Mouse (Mus musculus) heart, embryonic 11.5 days (tissue): ENCODE data around the gene Fli1. TPM values are rescaled to one million over a fixed set of nuclear protein-coding genes. Genes with fewer than 3 reads are reported as not detected.

Experiments
- ATAC-seq: fragments of 200-750 bp; cut with Nextera tagmentation; replicated peaks from 2 replicates; pipeline ENCODE4 v1.8.0; 2017; ENCODE audit warnings: moderate library complexity; ENCODE audit not compliant: insufficient number of reproducible peaks, low FRiP score, low TSS enrichment
- H3K27ac ChIP-seq: fragments of 300-500 bp; sonication (generic); 2 replicates; pipeline ENCODE4 v1.5.1; 2014; ENCODE audit warnings: mild to moderate bottlenecking, low read depth, low read length
- H3K27me3 ChIP-seq: fragments of 300-500 bp; sonication (generic); 2 replicates; pipeline ENCODE4 v1.6.1; 2014; ENCODE audit warnings: mild to moderate bottlenecking, low read length, mixed read lengths; ENCODE audit not compliant: control insufficient read depth, insufficient read depth
- H3K36me3 ChIP-seq: fragments of 300-500 bp; sonication (generic); 2 replicates; pipeline ENCODE4 v1.6.1; 2014; ENCODE audit warnings: mild to moderate bottlenecking, low read length, moderate library complexity, mixed read lengths; ENCODE audit not compliant: control insufficient read depth, insufficient read depth
- H3K4me1 ChIP-seq: fragments of 300-500 bp; sonication (generic); 2 replicates; pipeline ENCODE4 v1.6.1; 2014; ENCODE audit warnings: low read length; ENCODE audit not compliant: control insufficient read depth, insufficient read depth
- H3K4me2 ChIP-seq: fragments of 300-500 bp; sonication (generic); 2 replicates; pipeline ENCODE4 v1.6.1; 2014; ENCODE audit warnings: mild to moderate bottlenecking, moderate library complexity
- H3K4me3 ChIP-seq: fragments of 300-500 bp; sonication (generic); 2 replicates; pipeline ENCODE4 v1.5.1; 2014; ENCODE audit warnings: low read depth, low read length
- H3K9ac ChIP-seq: fragments of 300-500 bp; sonication (generic); 2 replicates; pipeline ENCODE4 v1.6.1; 2014; ENCODE audit warnings: mild to moderate bottlenecking, low read depth, low read length, moderate library complexity
- H3K9me3 ChIP-seq: fragments of 300-500 bp; sonication (generic); replicated peaks from 2 replicates; pipeline ENCODE4 v1.6.1; 2016; ENCODE audit warnings: low read length; ENCODE audit not compliant: control insufficient read depth
- WGBS: fragments of 180-500 bp; shearing (Covaris S2); extraction: QIAGEN DNeasy Blood & Tissue Kit; methylation state at CpG from one replicate; pipeline ENCODE4 v1.1.7; 2014; ENCODE audit not compliant: insufficient replicate concordance; 5-methylcytosine and 5-hydroxymethylcytosine counted together
- polyA plus RNA-seq: library from polyadenylated mRNA; unstranded; fragments of >200 nt; fragmentation: Nextera tagmentation; extraction: Ambion mirVana; gene quantifications from 2 replicates; pipeline ENCODE4 v1.2.1, GENCODE M21; 2014

Fli1 gene
- polyA plus RNA-seq, 1 experiment from 2014 or later, result 17.1 TPM

GRCm38 (mm10) chr9:32514406-32515058, 28.1 kb downstream of the Fli1 start:
- WGBS, result 44% methylated on average over 6 of the region's 6 CpGs
- Histone ChIP-seq H3K4me1 (peaks cover 19% of the 10 kb centered on the region), H3K4me2 (no peak overlapping the region), H3K4me3 (no peak overlapping the region), H3K36me3 (no peaks in the 10 kb centered on the region), H3K27me3 (no peaks in the 10 kb centered on the region), H3K9ac (no peak overlapping the region), H3K27ac (no peak overlapping the region), H3K9me3 (no peaks in the 10 kb centered on the region)
- no peak for ATAC-seq

DNA sequence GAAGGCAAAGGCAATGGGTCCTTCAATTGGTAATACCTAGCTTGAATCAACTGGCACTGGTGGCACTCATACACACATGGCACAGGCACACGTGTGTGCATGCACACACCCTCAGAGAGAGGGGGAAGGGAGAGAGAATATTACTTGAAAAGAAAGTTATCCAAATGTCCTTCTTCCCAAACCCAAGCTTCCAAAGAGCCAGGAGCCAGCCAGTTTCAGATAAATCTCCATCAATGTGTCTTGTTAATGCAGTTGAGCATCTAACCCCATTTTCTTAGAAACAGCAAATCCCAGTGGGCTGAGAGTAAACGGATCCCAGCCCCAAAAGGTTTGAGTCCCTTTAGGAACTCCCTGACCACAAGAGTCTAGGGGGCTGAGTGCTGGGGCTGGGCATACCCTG, 29.2 kb downstream of the Fli1 start:
- no peak overlapping the region for H3K4me3 ChIP-seq
- no peaks in the 10 kb centered on the region for H3K36me3 ChIP-seq
- ATAC-seq, result no peak
- peaks cover 13% of the 10 kb centered on the region for H3K4me1 ChIP-seq
- H3K27me3 ChIP-seq, result no peaks in the 10 kb centered on the region
- H3K9ac ChIP-seq, result no peak overlapping the region
- 64% methylated on average over 2 of the region's 2 CpGs for WGBS
- H3K4me2 ChIP-seq, result no peak overlapping the region
- no peaks in the 10 kb centered on the region for H3K9me3 ChIP-seq
- H3K27ac ChIP-seq, result no peak overlapping the region

- Histone ChIP-seq H3K4me3 (no peak overlapping the region), H3K4me1 (peaks cover 24% of the 10 kb centered on the region), H3K9me3 (no peaks in the 10 kb centered on the region), H3K9ac (no peak overlapping the region), H3K27me3 (no peaks in the 10 kb centered on the region), H3K4me2 (no peak overlapping the region), H3K27ac (no peak overlapping the region), H3K36me3 (no peaks in the 10 kb centered on the region)
- no peak for ATAC-seq
- WGBS, result 67% methylated on average over 7 of the region's 7 CpGs
These were observed 32.0 kb downstream of the Fli1 start for GRCm38 (mm10) chr9:32510454-32511263.

GRCm38 (mm10) chr9:32509706-32510156, 32.9 kb downstream of the Fli1 start:
- Histone ChIP-seq H3K4me1 (peaks cover 24% of the 10 kb centered on the region), H3K36me3 (no peaks in the 10 kb centered on the region), H3K27ac (no peak overlapping the region), H3K4me2 (no peak overlapping the region), H3K4me3 (no peak overlapping the region), H3K27me3 (no peaks in the 10 kb centered on the region), H3K9me3 (no peaks in the 10 kb centered on the region), H3K9ac (no peak overlapping the region)
- ATAC-seq, result no peak
- WGBS, result 56% methylated on average over 7 of the region's 7 CpGs

GRCm38 (mm10) chr9:32508648-32509047, 34.0 kb downstream of the Fli1 start:
- H3K4me1 ChIP-seq, result peaks cover 26% of the 10 kb centered on the region

DNA sequence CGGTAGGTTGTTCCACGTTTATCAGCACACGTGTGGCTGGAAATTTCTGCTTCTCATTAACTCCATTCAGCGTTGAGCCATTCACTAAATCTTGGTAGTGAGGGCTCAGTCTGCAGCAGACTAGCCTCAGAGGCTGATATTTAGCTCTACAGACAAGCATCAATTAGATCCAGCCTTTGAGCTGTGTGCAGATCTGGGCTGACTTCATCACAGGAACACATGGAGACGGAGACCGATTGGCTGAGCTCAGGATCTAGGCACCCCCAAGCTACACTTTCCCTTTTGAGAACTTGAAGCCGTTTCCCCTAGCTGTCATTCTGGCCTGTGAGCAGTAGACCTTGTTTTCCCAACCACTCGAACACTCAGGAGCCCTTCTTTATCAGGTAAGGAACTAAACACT, 34.5 kb downstream of the Fli1 start:
- H3K27ac ChIP-seq, result no peak overlapping the region
- no peak for ATAC-seq
- 56% methylated on average over 8 of the region's 8 CpGs for WGBS
- no peak overlapping the region for H3K4me2 ChIP-seq
- H3K27me3 ChIP-seq, result 0 out of 2 replicates have a peak, but pooled peaks cover 1% of the 10 kb centered on the region
- no peaks in the 10 kb centered on the region for H3K36me3 ChIP-seq
- H3K9me3 ChIP-seq, result no peaks in the 10 kb centered on the region
- no peak overlapping the region for H3K4me3 ChIP-seq
- H3K9ac ChIP-seq, result no peak overlapping the region
- H3K4me1 ChIP-seq, result peaks cover 26% of the 10 kb centered on the region

More at GRCm38 (mm10) chr9:32508648-32509047, 34.0 kb downstream of the Fli1 start:
- Histone ChIP-seq H3K4me3 (no peak overlapping the region), H3K27ac (no peak overlapping the region), H3K9ac (no peak overlapping the region), H3K9me3 (no peaks in the 10 kb centered on the region), H3K27me3 (no peaks in the 10 kb centered on the region), H3K4me2 (no peak overlapping the region), H3K36me3 (no peaks in the 10 kb centered on the region)
- WGBS, result 74% methylated on average over 2 of the region's 2 CpGs
- ATAC-seq, result no peak

GRCm38 (mm10) chr9:32506866-32507861, 35.5 kb downstream of the Fli1 start:
- Histone ChIP-seq H3K27me3 (0 out of 2 replicates have a peak, but pooled peaks cover 2% of the 10 kb centered on the region), H3K9me3 (no peaks in the 10 kb centered on the region), H3K36me3 (no peaks in the 10 kb centered on the region), H3K4me2 (no peak overlapping the region), H3K4me3 (no peak overlapping the region), H3K27ac (peak overlapping the region; percentile 64), H3K9ac (no peak overlapping the region), H3K4me1 (peaks cover 26% of the 10 kb centered on the region)
- WGBS, result 67% methylated on average over 15 of the region's 15 CpGs
- no peak for ATAC-seq

DNA sequence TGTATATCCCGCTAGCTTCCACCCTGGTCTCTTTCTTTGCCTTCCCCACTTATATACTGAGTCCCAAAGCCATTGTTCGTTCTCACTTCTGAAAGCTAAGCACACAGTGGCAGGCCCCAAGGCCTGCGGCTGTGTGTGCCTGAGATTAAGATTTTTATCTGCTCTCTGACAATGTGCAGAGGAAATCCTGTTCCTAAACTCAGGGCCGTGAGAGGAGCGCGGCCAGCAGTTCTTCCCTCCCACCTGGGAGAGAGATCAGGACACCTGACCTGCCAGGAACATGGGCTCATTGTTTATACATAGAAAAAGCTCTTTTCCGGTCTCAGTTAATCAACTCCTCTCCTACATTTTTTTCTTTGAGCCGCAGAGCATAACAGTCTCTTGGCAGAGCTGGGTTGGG, 36.5 kb downstream of the Fli1 start:
- Histone ChIP-seq H3K9me3 (no peaks in the 10 kb centered on the region), H3K4me3 (no peak overlapping the region), H3K9ac (no peak overlapping the region), H3K4me1 (peaks cover 26% of the 10 kb centered on the region), H3K4me2 (no peak overlapping the region), H3K27ac (peak overlapping the region; percentile 64), H3K36me3 (no peaks in the 10 kb centered on the region), H3K27me3 (0 out of 2 replicates have a peak, but pooled peaks cover 2% of the 10 kb centered on the region)
- ATAC-seq, result no peak
- 27% methylated on average over 8 of the region's 8 CpGs for WGBS
